Mouse (Mus musculus) gonadal fat pad, adult 2 months (tissue): ENCODE measurements around the gene Ezh1. TPM values are rescaled to one million over a fixed set of nuclear protein-coding genes. Genes with fewer than 3 reads are reported as not detected.

Source experiments
- DNase-seq: peaks from one replicate; pipeline ENCODE4 v3.0.0-alpha.2; 2012; ENCODE audit warnings: low read depth
- polyA plus RNA-seq: library from polyadenylated mRNA; depleted of rRNA; stranded (reverse); fragments of >200 nt; gene quantifications from 2 replicates; pipeline ENCODE4 v1.2.3, GENCODE M21; 2012; rRNA removed

Gene Ezh1
- polyA plus RNA-seq = 39.4 and 46.5 TPM in 2 replicates

DNA sequence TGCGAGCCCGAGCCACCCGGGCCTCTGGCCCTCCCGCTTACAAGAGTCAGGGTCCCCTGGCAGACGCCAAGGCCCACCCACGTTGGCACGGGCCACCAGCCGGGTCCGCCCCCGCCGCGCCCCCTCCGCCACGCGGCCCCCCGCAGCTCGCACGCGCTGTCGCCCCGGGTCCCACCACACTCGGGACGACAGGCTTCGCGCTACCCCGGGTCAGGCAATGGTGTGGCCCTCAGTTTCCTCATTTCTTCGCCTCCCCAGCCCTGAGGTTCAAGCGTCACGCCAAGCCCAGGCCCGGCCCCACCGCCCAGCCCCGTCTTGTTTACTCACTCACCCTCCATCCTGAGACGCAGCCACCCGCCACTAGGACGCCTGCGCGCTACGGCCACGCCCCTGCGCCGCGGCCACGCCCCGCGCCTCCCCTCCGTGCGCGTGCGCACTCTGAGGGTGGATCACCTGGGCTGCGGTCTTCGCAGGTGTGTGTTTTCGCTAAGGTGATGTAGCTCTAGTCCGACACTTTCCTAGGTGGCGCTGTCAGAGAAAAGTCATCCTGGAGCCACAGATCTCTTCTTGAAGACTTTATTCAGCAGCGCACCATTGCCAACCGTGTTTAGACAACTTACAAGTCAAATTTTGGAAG lies at the start of gene Ezh1:
Gene Ezh1, minus strand, starts transcription at position 399 of the 637 bp plus-strand sequence.
- peak; percentile 69 for DNase-seq

DNA sequence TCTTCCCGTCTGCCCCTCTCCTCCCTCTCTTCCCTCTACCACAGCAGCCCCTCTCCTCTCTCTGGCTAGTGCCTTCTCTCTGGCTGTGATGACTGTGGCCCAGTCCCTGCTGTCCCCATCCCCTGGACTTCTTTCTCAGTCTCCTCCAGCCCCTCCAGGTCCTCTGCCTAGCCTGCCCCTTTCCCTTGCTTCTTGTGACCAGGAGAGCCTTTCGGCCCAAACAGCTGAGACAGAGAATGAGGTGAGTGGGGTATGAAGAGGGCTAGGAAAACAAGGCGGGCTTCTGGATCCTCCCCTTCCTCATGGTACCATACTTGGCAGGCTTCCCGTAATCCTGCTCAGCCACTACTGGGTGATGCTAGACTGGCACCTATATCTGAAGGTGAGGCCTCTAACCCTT lies 49.0 kb upstream of the Ezh1 start:
- no peak for DNase-seq

DNA sequence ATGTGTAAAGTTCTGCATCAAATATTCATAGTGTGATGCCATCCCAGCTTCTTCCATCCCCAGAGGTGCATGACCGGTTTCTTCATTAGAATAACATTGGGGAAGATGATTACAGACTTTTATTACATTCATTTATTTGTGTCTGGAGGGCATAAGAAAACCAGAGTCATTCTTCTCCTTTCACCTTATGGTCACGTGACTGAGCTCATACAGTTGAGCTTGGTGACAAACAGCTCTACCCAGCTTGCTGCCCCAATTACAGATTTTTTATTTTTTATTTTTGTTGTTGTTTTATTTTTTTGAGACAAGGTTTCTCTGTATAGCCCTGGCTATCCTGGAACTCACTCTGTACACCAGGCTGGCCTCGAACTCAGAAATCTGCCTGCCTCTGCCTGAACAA lies 46.2 kb upstream of the Ezh1 start:
- no peak for DNase-seq

DNA sequence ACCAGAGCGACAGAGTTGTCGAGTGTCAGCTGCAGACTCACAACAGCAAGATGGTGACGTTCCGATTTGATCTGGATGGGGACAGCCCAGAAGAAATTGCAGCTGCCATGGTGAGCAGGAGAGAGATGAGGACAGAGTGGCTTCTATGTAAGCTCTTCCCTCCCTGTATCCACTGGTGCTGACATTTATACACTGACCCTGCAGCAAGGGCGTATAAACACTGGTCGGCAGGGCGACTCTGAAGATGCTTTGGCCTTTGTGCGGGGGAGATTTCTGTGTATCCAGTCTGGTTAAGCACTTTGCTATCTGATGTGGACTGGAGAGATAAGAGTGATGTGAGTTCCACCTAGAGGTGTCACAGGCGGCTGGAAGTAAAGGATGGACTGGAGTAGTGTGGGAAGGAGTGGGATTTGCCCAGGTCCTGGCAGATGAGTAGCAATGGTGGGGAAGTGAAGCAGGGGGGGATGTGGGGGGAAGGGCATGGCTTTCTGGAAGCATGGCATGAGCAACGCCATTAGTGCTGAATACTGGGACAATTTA lies 43.4 kb upstream of the Ezh1 start:
- DNase-seq = no peak

DNA sequence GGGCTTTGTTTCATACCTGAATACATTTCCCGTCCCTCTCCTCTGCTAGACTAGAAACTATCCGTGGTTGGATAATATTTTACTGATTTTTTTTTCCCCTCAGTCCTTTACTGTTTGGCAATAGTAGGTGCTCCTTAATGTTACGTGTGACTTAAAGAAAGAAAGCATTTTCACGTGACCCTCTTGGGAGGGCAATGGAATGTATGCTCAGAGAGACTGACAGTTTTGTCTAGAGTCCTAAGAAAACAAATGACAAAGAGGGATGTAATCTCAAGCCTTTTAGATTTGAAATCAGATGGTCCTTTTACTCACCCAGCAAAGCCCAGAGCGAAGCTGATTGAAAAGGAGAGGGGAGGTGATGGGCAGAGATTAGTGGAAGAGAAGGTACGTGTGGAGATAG lies 39.6 kb upstream of the Ezh1 start:
- no peak for DNase-seq

DNA sequence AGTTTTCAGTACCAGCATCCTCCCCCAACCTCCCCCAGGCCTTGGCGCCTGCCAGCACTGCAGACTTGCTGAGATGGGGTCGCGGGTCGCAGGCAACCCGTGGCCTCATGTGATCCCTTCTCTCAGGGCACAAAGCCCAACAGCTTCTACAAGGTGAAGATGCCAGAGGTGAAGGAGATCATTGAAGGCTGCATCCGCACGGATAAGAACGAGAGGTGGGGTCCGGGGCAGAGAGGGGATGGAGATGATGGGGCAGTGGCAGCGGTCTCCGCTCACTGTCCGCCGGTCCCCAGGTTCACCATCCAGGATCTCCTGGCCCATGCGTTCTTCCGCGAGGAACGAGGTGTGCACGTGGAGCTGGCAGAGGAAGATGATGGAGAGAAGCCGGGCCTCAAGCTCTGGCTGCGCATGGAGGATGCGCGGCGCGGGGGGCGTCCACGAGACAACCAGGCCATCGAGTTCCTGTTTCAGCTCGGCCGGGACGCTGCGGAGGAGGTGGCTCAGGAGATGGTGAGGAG lies 38.8 kb upstream of the Ezh1 start:
- DNase-seq = no peak

DNA sequence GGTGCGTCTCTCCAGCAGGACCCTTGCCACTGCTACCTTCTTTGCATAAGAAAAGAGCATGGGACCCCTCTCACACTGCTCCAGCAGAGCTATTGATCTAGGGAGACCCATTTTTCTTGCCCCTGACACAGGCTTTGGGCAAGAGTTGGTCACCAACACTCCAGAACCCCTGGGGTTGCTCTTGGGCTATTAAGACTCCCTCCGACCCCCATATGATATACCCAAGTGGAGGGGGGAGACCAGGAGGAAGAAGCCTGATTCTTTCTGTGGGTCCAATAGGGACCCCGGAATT lies 37.7 kb upstream of the Ezh1 start:
- no peak for DNase-seq

DNA sequence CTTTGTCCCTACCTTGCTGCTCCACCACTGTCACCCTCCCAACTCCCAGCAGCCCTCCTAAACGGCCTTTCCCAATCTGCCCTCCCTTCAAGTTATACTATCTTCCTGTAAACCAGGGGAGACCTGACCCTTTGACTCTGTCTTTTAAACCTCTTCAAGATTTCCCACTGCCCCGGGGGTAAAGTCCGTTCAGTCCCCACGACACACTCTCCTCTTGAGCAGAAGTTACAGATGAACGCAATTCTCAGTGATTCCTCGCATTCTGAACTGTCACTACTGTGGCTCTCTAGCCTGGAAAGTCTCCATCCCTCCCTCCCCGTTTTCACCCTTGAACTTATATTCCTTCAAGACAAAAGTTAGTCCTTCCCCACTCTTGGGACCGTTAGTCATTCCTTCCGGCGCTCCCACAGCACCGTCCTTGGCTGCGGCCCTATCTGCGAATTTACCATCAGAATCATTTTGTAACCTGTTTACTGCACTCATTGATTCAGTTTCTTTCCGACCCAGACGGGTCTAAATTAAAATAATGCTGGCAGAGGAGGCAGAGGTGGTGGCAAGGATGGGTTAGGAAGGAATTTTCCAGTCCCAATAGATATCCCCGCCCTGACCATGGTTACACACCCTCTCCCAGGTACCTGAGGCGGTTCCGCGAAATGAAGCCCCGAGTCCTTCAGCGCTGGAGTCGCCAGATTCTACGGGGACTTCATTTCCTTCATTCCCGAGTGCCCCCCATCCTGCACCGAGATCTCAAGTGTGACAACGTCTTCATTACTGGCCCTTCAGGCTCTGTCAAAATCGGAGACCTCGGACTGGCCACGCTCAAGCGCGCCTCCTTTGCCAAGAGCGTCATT lies 37.1 kb upstream of the Ezh1 start:
- DNase-seq = no peak

DNA sequence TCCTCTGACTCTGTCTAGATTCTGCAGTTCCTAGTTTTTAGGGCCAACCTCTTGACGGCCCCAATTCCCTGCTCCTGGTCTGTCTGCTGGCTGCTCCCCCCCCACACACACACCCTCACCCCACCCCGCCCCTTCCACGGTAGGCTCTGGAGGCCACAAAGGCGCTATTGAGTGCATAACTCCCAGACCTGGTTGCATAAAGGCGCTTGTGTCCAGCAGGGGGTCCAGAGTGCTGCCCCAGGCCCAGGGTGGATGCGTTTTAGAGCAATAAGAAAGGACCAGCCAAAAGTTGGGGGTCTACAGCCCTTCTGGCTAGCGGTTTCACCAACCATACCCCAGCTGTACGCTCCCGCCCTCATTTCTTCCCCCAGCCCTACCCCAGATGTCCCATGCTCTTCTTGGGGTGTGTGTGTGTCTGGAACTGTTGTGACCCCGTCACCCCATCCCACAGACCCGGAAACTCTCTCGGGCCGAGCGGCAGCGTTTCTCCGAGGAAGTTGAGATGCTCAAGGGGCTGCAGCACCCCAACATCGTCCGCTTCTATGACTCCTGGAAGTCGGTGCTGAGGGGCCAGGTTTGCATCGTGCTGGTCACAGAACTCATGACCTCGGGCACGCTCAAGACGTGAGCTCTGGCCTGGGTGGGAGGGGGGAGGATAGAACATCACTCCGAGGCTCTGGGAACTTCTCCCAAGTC lies 36.2 kb upstream of the Ezh1 start:
- DNase-seq = no peak

DNA sequence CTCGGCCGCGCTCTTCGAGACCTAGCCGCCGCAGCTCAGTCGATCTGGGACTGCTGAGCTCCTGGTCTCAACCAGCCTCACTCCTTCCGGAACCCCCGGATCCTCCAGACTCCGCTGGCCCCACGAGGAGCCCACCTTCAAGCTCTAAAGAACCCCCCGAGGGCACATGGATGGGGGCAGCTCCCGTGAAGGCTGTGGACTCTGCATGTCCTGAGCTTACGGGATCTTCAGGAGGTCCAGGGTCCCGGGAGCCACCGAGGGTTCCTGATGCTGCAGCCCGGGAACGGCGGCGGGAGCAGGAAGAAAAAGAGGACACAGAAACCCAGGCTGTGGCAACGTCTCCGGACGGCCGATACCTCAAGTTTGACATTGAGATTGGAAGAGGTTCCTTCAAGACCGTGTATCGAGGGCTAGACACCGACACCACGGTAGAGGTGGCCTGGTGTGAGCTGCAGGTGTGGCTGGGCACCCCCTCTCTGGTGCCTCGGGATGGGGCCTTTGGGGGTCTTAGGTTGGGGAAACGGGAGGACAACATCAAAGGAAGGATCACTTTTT lies 34.6 kb upstream of the Ezh1 start:
- no peak for DNase-seq

DNA sequence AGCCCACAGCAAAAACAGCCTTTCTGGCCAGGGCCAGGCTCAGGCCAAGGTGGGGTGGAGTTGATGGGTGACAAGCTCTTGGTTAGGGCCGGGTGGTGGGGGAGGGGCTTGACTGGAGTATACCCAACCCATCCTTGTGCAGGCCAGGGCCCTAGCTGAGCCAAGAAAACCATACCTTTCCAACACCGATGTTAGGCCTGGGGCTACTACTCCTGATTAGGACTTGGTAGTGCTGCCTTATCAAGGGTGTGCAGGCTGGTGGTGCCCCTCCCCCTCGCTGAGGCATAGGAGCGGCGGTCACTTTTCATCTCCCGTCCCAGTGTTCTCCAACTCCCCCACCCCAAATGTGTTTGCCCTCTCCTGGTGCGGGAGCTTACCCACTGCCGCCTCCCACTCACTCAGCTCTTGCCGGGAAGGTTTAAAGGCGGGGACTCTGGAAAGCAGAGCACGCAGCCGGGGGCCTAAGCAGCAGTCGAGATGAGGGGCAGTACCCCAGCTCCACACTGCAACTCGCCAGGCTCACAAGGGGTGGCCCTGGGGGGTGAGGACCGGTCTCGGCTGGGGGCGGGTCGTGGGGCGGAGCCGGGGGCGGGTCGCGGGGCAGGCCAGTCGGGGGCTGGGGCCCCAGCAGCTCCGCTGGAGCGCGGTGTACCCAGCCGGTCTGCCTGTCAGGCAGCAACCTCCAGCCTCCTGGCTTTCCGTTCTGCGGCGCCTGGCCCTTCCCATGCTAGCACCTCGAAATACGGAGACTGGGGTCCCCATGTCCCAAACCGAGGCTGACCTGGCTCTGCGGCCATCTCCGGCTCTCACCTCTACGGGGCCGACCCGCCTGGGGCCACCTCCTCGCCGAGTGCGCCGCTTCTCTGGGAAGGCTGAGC lies 33.9 kb upstream of the Ezh1 start, which contains the start of gene Wnk4:
Gene Wnk4, plus strand, starts transcription at position 620 of the 878 bp plus-strand sequence.
- no peak for DNase-seq

DNA sequence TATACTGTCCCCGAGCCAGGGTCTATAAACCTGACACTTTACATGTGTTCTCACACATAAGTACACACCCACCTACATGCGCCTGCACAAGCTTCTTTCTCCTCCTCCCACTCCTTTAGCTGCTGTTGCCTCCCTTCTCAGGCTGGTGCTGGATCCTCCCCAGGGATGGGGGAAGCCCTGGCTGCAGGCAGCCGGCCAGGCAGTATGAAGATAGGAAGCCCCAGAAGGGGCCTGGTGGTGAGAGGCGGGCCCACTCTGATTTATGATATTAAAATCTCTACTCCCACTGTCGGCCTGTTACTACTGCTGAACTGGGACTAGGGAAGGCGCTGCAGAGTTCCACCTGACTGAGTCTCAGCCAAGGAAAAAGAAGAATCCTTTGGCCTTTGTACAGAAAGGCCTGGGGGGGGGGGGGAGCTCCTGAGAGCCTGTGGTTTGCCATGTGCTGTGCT lies 33.0 kb upstream of the Ezh1 start:
- no peak for DNase-seq

DNA sequence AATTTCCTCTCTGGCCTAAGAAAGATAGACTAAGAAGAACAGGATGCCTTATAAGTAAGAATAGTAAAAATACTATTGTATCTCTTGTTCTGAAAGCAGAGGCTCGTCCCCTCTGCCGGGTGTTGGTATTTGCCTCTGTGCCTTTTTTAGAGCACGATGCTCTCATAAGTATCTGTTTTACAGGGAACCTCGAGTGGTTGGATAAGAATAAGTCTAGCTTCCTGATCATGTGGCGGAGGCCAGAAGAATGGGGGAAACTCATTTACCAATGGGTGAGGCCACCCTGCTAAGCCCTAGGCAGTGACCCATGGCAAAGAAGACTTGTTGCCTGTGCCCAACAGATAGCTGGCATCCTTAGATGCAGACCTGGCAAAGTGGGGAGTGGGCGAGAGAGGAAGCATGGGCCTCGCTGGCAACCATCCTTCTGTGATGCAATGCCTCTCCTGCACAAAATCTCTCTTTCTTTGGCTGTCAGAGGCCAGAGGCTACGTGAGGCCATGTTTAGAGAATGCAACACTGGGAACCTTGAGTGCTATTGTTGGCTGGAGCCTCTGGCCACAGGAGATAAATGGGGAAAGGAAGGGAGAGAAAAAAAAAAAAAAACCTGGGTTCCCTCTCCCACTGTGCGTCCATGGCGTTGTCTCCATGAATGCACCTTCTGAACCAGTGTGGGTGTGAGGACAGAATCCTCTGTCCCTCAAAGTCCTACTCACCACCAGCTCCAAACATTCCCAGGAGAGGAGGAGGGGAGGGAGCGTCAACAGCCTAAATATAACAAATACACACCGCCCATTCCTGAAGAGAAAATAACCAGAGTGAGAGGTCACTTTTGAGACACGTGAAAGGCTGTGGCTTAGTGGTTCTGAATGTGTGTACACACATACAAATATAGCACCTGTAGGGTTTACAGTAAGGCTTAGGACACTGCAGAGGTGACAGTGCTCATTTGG lies 29.8 kb upstream of the Ezh1 start:
- DNase-seq = no peak

DNA sequence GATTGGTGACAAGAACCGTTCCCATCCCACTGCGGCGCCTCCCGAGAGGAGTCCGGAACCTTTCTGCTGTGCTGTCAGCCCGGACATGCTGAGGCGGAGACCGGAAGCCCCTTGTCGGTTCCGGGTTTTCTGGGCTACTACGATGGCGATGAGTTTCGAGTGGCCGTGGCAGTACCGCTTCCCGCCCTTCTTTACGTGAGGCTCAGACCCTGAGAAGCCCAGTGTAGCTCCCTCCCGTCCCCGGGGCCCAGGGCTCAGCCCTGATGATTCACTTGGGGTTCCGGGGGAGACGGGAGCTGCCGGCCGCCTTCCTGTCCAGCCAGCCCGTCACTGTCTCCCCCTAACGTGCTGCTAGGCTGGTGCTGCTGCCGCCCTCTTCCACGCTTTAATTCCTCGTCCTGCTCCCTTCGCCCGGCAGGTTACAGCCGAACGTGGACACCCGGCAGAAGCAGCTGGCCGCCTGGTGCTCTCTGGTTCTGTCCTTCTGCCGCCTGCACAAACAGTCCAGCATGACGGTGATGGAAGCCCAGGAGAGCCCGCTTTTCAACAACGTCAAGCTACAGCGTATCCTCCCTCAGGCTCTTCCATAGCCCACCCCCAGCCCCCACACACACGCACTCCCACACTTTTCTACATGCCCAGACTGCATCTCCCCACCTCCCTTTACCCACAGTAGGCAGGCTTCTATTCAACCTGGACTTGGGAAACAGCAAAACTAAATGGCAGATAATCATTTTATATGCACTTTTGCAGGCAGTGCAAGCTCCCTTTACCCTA lies 27.5 kb upstream of the Ezh1 start, which contains the start of gene Vps25:
Gene Vps25, plus strand, starts transcription at position 95 of the 777 bp plus-strand sequence.
- DNase-seq = no peak

DNA sequence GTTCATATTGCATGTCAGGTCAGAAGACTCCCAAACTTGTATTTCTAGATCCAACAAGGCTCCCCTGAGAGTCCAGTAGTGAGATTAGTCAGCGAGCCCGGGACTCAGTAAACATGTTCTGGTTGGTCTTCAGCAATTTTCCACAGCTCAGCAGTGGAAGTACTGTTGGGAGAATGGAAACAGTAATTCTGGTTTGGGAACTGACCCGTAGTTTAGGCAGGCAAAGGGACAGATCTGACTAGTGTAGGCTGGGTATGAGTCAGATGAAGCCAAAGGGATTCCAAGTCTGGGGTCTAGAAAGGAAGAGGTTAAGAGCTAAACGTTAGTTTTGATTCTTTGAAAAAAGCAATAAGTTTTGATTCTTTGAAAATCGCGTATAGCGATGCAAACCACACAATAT lies 26.7 kb upstream of the Ezh1 start:
- no peak for DNase-seq

DNA sequence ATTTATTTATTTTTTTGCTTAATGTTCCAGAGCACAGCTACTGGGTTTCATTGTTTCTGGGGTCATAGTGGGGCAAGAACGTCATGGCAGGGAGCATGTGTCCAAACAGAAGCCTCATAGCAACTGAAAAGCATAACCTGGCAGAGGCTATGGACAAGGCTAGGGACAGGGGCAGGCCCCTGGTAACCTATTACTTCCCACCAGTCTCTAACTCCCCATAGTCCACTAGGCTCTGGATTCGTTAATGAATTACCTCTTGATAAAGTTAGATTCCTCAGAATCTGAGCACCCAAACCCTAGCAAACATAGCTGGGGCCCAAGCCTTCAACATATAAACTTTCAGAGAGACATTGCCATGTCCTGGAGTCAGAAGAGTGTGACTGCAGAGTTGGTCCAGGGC lies 24.8 kb upstream of the Ezh1 start:
- DNase-seq = no peak

DNA sequence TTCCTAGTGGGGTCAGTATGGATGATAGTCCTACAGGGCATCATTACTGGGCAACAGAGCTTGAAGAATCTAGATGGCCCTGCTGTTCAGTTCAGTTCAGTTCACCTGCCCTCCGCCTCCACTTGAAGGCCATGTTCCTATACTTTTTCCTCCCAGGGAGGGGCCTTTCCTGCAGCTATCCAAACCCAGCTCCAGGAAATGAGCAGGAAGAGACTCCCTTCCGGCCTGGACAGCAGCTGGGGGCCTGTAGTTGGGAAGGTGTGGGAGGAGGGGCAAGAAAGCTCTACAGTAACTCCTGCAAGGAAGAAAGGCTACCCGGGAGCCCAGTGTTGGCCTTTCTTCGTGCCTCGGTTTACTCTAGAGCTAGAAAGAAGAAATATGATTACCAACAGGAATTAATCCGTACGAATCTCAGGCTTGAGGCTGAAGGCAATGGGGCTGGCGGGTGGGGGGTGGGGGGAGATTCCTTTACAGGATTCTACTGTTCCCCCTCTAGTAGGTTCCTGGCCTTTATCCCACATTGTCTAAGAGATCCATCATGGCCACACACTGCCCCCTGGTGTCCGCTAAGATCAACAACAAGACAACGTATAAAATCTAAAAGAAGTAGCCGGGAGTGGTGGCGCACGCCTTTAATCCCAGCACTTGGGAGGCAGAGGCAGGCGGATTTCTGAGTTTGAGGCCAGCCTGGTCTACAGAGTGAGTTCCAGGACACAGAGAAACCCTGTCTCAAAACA lies 22.2 kb upstream of the Ezh1 start:
- no peak for DNase-seq

DNA sequence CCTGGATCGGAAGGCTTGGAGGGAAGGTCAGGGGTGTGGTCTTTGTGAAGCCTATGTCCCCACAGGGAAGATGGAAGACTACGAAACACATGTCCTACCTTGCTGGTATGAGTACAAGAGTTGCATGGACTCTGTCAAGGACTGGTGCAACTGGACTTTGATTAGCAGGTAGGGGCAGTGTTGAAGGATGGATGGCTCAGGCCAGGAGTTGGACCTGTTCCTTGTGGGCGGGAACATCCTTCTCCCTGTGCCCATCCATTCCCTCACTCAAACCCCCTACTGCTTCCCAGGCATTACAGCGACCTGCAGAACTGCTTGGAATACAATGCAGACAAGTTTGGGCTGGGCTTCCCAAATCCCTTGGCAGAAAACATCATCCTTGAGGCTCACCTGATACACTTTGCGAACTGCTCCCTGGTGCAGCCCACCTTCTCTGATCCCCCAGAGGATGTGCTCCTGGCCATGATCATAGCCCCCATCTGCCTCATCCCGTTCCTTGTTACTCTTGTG lies 21.3 kb upstream of the Ezh1 start:
- no peak for DNase-seq
